Mouse (Mus musculus): ENCODE results near the gene Defb25. TPM values are rescaled to one million over a fixed set of nuclear protein-coding genes. Genes with fewer than 3 reads are reported as not detected.
A peak's percentile ranks its signal among the peaks of the same experiment; 100 is the strongest.

Defb25 gene
- polyA plus RNA-seq, 1 experiment from 2014 or later = 1.4 TPM

DNA sequence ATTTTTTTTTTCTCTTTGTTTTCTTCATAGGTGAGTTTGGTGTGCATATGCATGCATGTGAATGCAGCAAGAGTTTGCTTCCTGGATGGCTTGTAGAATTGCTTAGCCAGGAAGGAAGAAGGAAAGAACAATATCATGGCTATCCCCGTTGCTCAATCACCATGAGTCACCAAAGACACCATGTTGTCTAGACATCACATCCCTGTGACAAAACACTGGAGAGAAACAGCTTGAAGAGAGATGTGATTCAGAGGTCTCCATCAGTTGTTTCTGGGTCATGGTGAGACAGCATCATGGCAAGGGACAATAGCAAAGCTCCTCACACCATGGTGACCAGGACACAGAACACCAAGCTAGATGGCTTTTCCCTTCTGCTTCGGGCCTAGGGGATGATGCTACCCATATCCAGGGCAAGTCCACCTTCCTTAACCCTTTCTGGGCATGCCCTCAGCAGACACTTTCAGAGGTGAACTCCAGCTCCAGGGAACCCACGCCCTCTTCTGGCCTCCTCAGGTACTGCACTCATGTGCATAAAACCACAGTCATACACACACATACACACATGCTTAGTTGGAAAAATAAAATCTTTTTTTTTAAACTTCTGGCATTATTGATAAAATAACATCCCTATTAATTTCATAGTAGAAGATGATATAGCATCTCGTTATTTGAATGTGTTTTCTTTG lies 21.4 kb downstream of the Defb25 start:
- ATAC-seq (replicated peaks; ENCODE audit: low FRiP score, low TSS enrichment, low read depth) = no peak

DNA sequence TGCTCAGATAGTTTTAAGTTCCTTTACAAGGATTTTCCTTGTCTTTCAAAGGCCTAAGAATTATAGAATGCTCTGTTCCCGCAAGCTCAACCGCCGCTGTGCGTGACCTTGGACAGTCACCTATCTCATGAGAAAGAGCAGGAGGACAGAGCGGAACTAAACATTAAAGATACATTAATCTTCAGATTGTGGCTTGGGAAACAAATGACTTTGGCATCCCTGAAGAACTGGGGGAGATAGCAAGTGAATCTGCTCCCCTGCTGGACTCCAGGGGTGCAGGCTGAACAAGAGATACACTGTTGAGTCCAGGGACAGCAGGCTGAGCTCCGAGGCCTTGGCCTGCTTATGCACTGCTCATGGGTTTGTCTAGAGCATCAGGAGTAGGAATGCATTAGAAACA lies 22.8 kb downstream of the Defb25 start:
- Histone ChIP-seq H3K36me3 (ENCODE audit: control insufficient read depth, insufficient read depth, low read length) (no peaks in the 10 kb centered on the region), H3K9ac (ENCODE audit: low read length) (no peak overlapping the region)
- 61% methylated on average over 6 of the region's 6 CpGs for WGBS

More for the DNA sequence above, 21.4 kb downstream of the Defb25 start:
- Histone ChIP-seq H3K36me3 (ENCODE audit: control insufficient read depth, insufficient read depth, low read length) (no peaks in the 10 kb centered on the region), H3K9me3 (ENCODE audit: control insufficient read depth, low read length) (no peaks in the 10 kb centered on the region), H3K4me2 (ENCODE audit: low read length) (no peak overlapping the region), H3K4me3 (ENCODE audit: low read depth, low read length) (no peak overlapping the region), H3K4me1 (replicated peaks; ENCODE audit: control insufficient read depth, insufficient read depth, low read length) (no peaks in the 10 kb centered on the region; the same call in 1 of the 2 replicates), H3K27me3 (replicated peaks; ENCODE audit: control insufficient read depth, insufficient read depth, low read length) (no peaks in the 10 kb centered on the region), H3K27ac (ENCODE audit: low read depth) (no peak overlapping the region), H3K9ac (ENCODE audit: low read length) (no peak overlapping the region)
- DNase-seq (ENCODE audit: low spot score) = no peak
- WGBS = 77% methylated on average over 4 of the region's 4 CpGs

DNA sequence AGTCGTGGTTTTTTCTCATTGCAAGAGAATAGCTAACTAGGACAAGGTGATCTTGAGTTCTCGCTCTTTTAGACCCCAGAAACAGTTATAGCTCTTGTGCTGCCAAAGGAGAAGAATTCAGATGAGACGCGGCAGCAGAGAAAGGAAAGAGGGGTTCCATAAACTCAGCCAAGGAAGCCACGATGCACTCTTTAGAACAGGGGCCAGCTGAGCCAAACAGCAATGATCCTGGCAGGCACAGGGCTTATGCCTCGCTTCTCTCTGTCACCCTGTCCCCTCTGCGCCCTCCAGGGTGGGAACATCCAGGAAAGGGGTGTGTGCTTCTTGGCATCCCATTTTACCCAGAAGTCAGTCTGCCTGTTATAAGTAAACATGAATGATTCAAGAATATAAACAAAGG lies 23.6 kb downstream of the Defb25 start, which contains the start of gene Defb45:
Defb45 (minus strand) TSS at position 101 of the 400 bp plus-strand sequence.
- H3K9me3 ChIP-seq (ENCODE audit: control insufficient read depth, low read length) = no peaks in the 10 kb centered on the region
- H3K4me1 ChIP-seq (replicated peaks; ENCODE audit: control insufficient read depth, insufficient read depth, low read length) = no peaks in the 10 kb centered on the region; the same call in 1 of the 2 replicates
- H3K36me3 ChIP-seq (ENCODE audit: control insufficient read depth, insufficient read depth, low read length) = no peaks in the 10 kb centered on the region
- H3K9ac ChIP-seq (ENCODE audit: low read length) = no peak within 1 kb of the TSS
- no peak for ATAC-seq (replicated peaks; ENCODE audit: low FRiP score, low TSS enrichment, low read depth)
- no peak within 1 kb of the TSS for H3K4me2 ChIP-seq (ENCODE audit: low read length)
- H3K4me3 ChIP-seq (ENCODE audit: low read depth, low read length) = no peak within 1 kb of the TSS
- WGBS = 58% methylated on average over 7 of the region's 7 CpGs
- no peak within 1 kb of the TSS for H3K27ac ChIP-seq (ENCODE audit: low read depth)
- no peaks in the 10 kb centered on the region for H3K27me3 ChIP-seq (replicated peaks; ENCODE audit: control insufficient read depth, insufficient read depth, low read length)
- DNase-seq (ENCODE audit: low spot score) = no peak

More for the DNA sequence above, 22.8 kb downstream of the Defb25 start:
- Histone ChIP-seq H3K9me3 (ENCODE audit: control insufficient read depth, low read length) (no peaks in the 10 kb centered on the region), H3K4me1 (replicated peaks; ENCODE audit: control insufficient read depth, insufficient read depth, low read length) (no peaks in the 10 kb centered on the region; the same call in 1 of the 2 replicates), H3K27me3 (replicated peaks; ENCODE audit: control insufficient read depth, insufficient read depth, low read length) (no peaks in the 10 kb centered on the region), H3K4me3 (ENCODE audit: low read depth, low read length) (no peak overlapping the region), H3K27ac (ENCODE audit: low read depth) (no peak overlapping the region), H3K4me2 (ENCODE audit: low read length) (no peak overlapping the region)
- ATAC-seq (replicated peaks; ENCODE audit: low FRiP score, low TSS enrichment, low read depth) (no peak), DNase-seq (ENCODE audit: low spot score) (no peak)

DNA sequence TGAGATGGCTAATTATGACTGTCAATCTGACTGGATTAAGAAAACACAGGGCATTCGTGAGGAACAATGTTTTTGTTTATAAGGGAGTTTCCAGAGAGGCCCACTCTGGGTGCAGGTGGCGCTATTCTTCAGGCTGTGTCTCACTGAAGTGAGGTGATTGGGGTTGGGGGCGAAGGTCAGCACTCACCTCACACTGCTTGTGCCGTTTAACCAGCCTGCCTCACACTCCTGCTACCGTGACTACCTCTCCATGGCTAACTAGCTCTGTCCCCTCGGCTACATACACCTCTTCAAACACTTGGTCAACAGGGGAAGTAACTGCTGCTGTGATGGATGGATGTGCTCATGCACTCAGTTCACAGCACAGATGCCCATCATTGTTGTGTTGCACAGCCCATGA lies 33.8 kb downstream of the Defb25 start:
- no peaks in the 10 kb centered on the region for H3K9me3 ChIP-seq (ENCODE audit: control insufficient read depth, low read length)
- no peak for DNase-seq (ENCODE audit: low spot score)
- H3K36me3 ChIP-seq (ENCODE audit: control insufficient read depth, insufficient read depth, low read length) = no peaks in the 10 kb centered on the region
- no peaks in the 10 kb centered on the region for H3K27me3 ChIP-seq (replicated peaks; ENCODE audit: control insufficient read depth, insufficient read depth, low read length)
- 34% methylated on average over 6 of the region's 6 CpGs for WGBS
- H3K4me1 ChIP-seq (replicated peaks; ENCODE audit: control insufficient read depth, insufficient read depth, low read length) = no peaks in the 10 kb centered on the region; the same call in 1 of the 2 replicates
- no peak overlapping the region for H3K4me2 ChIP-seq (ENCODE audit: low read length)
- no peak overlapping the region for H3K9ac ChIP-seq (ENCODE audit: low read length)
- H3K27ac ChIP-seq (ENCODE audit: low read depth) = no peak overlapping the region
- H3K4me3 ChIP-seq (ENCODE audit: low read depth, low read length) = no peak overlapping the region
- 0 out of 2 replicates have a peak, but pooled peaks have one; percentile 55 for ATAC-seq (replicated peaks; ENCODE audit: low FRiP score, low TSS enrichment, low read depth)

DNA sequence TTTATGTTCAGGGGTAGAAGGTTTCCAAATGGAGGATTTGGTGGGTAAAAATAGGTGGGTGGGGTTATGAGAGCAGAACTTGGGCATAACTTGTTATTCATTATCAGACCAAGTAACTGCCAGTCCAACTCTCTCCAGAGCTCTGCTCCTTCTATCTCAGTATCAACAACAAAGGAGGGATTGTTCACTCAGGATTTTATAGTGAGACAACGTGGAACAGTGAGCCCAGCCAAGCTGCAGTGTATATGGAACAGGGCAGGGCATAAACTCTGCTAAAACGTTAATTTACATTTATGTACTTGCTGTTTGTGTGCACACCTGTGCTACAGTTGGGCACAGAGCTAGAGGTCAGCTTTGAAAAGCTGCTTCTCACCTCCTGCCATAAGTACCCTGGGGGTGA lies 34.4 kb downstream of the Defb25 start:
- H3K4me2 ChIP-seq (ENCODE audit: low read length) = no peak overlapping the region
- H3K27ac ChIP-seq (ENCODE audit: low read depth) = no peak overlapping the region
- no peaks in the 10 kb centered on the region for H3K36me3 ChIP-seq (ENCODE audit: control insufficient read depth, insufficient read depth, low read length)
- H3K9me3 ChIP-seq (ENCODE audit: control insufficient read depth, low read length) = no peaks in the 10 kb centered on the region
- WGBS = 35% methylated on average over 2 of the region's 2 CpGs
- no peak for DNase-seq (ENCODE audit: low spot score)
- ATAC-seq (replicated peaks; ENCODE audit: low FRiP score, low TSS enrichment, low read depth) = 0 out of 2 replicates have a peak, but pooled peaks have one; percentile 37
- no peak overlapping the region for H3K4me3 ChIP-seq (ENCODE audit: low read depth, low read length)
- no peaks in the 10 kb centered on the region for H3K27me3 ChIP-seq (replicated peaks; ENCODE audit: control insufficient read depth, insufficient read depth, low read length)
- H3K9ac ChIP-seq (ENCODE audit: low read length) = no peak overlapping the region
- no peaks in the 10 kb centered on the region; the same call in 1 of the 2 replicates for H3K4me1 ChIP-seq (replicated peaks; ENCODE audit: control insufficient read depth, insufficient read depth, low read length)

DNA sequence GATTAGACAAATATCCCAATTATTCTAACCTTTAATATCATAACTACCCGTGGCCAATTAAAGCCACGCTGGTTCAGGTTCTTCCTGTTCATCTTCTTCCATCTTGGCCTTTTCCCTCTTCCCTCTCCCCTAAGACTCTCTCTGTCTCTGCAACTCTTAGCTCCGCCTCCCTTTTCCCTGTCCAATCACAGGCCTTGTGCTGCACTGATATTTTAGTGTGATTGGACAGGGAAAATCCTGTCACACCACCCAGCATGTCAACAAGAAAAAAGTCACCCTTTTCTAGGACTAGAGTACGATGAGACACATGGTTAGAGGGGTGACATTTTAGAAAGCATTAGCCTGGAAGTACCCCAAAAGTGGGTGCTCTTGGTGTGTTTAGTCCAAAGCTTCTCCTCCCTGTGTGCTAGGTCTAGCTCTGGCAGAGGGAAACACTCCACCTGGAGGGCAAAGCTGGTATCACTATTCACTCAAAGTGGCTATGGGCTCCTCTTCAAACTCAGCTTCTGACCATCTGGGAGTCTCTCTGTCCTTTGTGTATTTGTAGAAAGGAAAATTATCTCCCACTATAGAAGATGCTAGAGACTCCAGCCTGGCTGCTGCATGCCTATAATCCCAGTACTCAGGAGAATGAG lies 35.8 kb downstream of the Defb25 start:
- Histone ChIP-seq H3K36me3 (ENCODE audit: control insufficient read depth, insufficient read depth, low read length) (no peaks in the 10 kb centered on the region), H3K4me1 (replicated peaks; ENCODE audit: control insufficient read depth, insufficient read depth, low read length) (no peaks in the 10 kb centered on the region; the same call in 1 of the 2 replicates), H3K27ac (ENCODE audit: low read depth) (no peak overlapping the region), H3K9me3 (ENCODE audit: control insufficient read depth, low read length) (no peaks in the 10 kb centered on the region), H3K9ac (ENCODE audit: low read length) (no peak overlapping the region), H3K4me2 (ENCODE audit: low read length) (no peak overlapping the region), H3K27me3 (replicated peaks; ENCODE audit: control insufficient read depth, insufficient read depth, low read length) (no peaks in the 10 kb centered on the region), H3K4me3 (ENCODE audit: low read depth, low read length) (no peak overlapping the region)
- WGBS = 83% methylated on average over 4 of the region's 4 CpGs
- no peak for ATAC-seq (replicated peaks; ENCODE audit: low FRiP score, low TSS enrichment, low read depth)
- no peak for DNase-seq (ENCODE audit: low spot score)

DNA sequence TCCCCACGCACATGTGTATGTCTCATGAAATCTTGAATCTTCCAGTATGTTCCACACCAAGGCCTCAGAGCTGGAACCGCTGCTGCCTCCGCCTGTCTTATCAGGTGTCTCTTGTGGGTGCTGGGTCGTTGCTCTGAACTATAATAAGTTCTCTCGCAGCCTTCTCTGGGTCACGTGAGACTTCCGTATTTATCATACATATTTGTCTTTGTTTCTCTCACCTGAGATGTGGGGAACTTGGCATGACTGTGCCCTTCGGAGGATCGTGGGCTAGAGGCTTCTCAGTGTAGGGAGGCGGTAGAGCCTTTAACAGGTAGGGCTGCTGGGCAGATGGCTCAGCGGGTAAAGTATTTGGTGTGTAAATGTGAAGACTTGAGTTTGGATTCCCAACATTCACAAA lies 42.2 kb downstream of the Defb25 start:
- no peak overlapping the region for H3K4me2 ChIP-seq (ENCODE audit: low read length)
- H3K9ac ChIP-seq (ENCODE audit: low read length) = no peak overlapping the region
- H3K27me3 ChIP-seq (replicated peaks; ENCODE audit: control insufficient read depth, insufficient read depth, low read length) = no peaks in the 10 kb centered on the region
- no peaks in the 10 kb centered on the region for H3K9me3 ChIP-seq (ENCODE audit: control insufficient read depth, low read length)
- no peaks in the 10 kb centered on the region for H3K36me3 ChIP-seq (ENCODE audit: control insufficient read depth, insufficient read depth, low read length)
- ATAC-seq (replicated peaks; ENCODE audit: low FRiP score, low TSS enrichment, low read depth) (no peak), DNase-seq (ENCODE audit: low spot score) (no peak)
- WGBS = 83% methylated on average over 11 of the region's 11 CpGs
- no peaks in the 10 kb centered on the region for H3K4me1 ChIP-seq (replicated peaks; ENCODE audit: control insufficient read depth, insufficient read depth, low read length)
- no peak overlapping the region for H3K27ac ChIP-seq (ENCODE audit: low read depth)
- H3K4me3 ChIP-seq (ENCODE audit: low read depth, low read length) = no peak overlapping the region

DNA sequence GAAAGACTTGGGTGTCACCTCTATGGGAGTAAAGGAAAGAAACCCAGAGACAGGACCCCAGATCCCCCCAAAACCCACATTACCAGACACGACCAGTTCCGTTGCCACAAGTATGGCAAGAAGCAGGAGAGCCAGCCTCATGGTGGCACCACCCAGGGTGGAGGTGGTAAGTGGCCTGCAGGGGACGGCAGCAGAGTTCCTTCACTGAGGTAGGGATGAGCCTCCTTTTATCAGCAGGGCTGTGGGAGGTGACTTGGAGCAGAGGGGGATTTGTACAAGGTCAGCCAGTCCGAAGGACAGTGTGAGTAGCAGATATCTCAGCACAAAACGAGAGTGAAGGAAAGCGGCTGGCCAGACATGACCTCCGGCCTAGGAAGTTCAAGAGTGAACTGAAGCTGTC lies 42.7 kb downstream of the Defb25 start, which contains the start of gene Defb19:
Defb19 (minus strand) TSS at position 206 of the 400 bp plus-strand sequence.
- 62% methylated on average over 7 of the region's 7 CpGs for WGBS
- no peak within 1 kb of the TSS for H3K27ac ChIP-seq (ENCODE audit: low read depth)
- no peak within 1 kb of the TSS for H3K4me3 ChIP-seq (ENCODE audit: low read depth, low read length)
- H3K4me2 ChIP-seq (ENCODE audit: low read length) = no peak within 1 kb of the TSS
- no peaks in the 10 kb centered on the region for H3K9me3 ChIP-seq (ENCODE audit: control insufficient read depth, low read length)
- H3K27me3 ChIP-seq (replicated peaks; ENCODE audit: control insufficient read depth, insufficient read depth, low read length) = no peaks in the 10 kb centered on the region
- no peaks in the 10 kb centered on the region for H3K4me1 ChIP-seq (replicated peaks; ENCODE audit: control insufficient read depth, insufficient read depth, low read length)
- H3K9ac ChIP-seq (ENCODE audit: low read length) = no peak within 1 kb of the TSS
- no peaks in the 10 kb centered on the region for H3K36me3 ChIP-seq (ENCODE audit: control insufficient read depth, insufficient read depth, low read length)
- ATAC-seq (replicated peaks; ENCODE audit: low FRiP score, low TSS enrichment, low read depth) (no peak), DNase-seq (ENCODE audit: low spot score) (no peak)

Measured in intestine, embryonic 14.5 days (tissue).